Mouse (Mus musculus): Measurements from ENCODE around the gene Rbp1. TPM values are rescaled to one million over a fixed set of nuclear protein-coding genes. Genes with fewer than 3 reads are reported as not detected.

Gene Rbp1
- 0.84 and 5.2 TPM in 2 replicates for total RNA-seq (2015; ENCODE audit: low replicate concordance)
- 0.70 TPM in 1 of 2 replicates, not detected in the other for total RNA-seq (2017; ENCODE audit: low replicate concordance)

GRCm38 (mm10) chr9:98422656-98423055 lies at the start of gene Rbp1:
Gene Rbp1 (plus strand): TSS chr9:98422961.
- no peak for ATAC-seq (replicated peaks; ENCODE audit: low FRiP score, poor library complexity, severe bottlenecking)

DNA sequence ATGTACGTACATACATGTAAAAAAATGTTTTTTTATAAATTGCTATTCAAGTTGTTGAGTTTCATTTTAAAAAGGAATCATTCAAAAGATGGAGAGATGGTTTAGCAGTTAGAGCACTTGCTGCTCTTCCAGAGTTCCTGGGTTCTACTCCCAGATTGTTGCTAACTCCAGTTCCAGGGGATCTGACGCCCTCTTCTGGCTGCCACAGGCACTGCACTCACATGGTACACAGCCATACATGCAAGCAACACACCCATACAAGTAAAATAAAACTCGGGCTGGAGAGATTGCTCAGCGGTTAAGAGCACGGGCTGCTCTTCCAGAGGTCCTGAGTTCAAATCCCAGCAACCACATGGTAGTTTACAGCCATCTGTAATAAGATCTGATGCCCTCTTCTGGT lies 49.4 kb upstream of the Rbp1 start:
- ATAC-seq (replicated peaks; ENCODE audit: low FRiP score, poor library complexity, severe bottlenecking) = no peak

- no peak for ATAC-seq (replicated peaks; ENCODE audit: low FRiP score, poor library complexity, severe bottlenecking)
These were observed 47.9 kb upstream of the Rbp1 start for GRCm38 (mm10) chr9:98374897-98375296.

GRCm38 (mm10) chr9:98375329-98376170 lies 47.2 kb upstream of the Rbp1 start:
- ATAC-seq (replicated peaks; ENCODE audit: low FRiP score, poor library complexity, severe bottlenecking) = no peak

GRCm38 (mm10) chr9:98379736-98380135 lies 43.0 kb upstream of the Rbp1 start:
- no peak for ATAC-seq (replicated peaks; ENCODE audit: low FRiP score, poor library complexity, severe bottlenecking)

GRCm38 (mm10) chr9:98380593-98380992 lies 42.2 kb upstream of the Rbp1 start:
- peak; percentile 28; the same call in 1 of the 2 replicates for ATAC-seq (replicated peaks; ENCODE audit: low FRiP score, poor library complexity, severe bottlenecking)

- ATAC-seq (replicated peaks; ENCODE audit: low FRiP score, poor library complexity, severe bottlenecking) = no peak
These were observed 34.8 kb upstream of the Rbp1 start for GRCm38 (mm10) chr9:98387741-98388632.

GRCm38 (mm10) chr9:98388633-98388965 lies 34.2 kb upstream of the Rbp1 start:
- ATAC-seq (replicated peaks; ENCODE audit: low FRiP score, poor library complexity, severe bottlenecking) = no peak

- ATAC-seq (replicated peaks; ENCODE audit: low FRiP score, poor library complexity, severe bottlenecking) = no peak
These were observed 29.3 kb upstream of the Rbp1 start for GRCm38 (mm10) chr9:98393496-98393895.

DNA sequence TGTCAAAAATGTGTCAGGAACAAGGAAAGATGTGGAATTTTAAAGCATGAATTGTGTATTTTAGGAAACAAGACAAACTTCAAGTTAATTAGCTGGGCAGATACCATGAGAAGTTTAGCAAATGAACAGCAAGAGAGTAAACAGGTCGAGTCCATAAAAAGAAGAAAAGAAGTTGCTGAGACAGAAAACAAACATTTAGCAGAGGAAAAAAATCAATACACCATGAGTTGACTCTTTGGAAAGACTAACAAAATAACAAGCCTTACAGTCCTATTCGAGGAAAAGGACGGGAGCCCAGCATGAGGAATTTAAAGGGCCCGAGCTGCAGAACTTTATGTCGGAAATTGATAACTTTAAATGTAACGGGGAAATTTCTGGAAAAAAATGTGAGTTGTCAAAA lies 25.6 kb upstream of the Rbp1 start:
- no peak for ATAC-seq (replicated peaks; ENCODE audit: low FRiP score, poor library complexity, severe bottlenecking)

DNA sequence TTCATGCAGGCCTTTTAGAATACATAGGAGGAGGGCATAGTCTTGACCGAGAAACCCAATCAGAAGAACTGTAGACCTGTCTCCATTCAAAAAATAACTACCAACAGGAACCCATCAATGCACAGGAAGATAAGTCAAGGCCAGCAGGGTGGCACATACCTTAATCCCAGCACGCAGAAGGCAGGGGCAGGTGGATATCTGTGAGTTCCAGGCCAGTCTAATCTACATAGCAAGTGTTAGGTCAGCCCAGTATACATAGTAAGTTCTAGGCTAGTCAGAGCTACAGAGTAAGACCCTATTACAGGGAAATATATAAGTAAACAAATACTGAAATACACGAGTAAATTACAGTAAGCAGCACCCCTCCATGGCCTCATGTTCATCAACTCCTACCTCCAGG lies 24.9 kb upstream of the Rbp1 start:
- no peak for ATAC-seq (replicated peaks; ENCODE audit: low FRiP score, poor library complexity, severe bottlenecking)

- no peak for ATAC-seq (replicated peaks; ENCODE audit: low FRiP score, poor library complexity, severe bottlenecking)
These were observed 22.4 kb upstream of the Rbp1 start for GRCm38 (mm10) chr9:98400185-98400894.

- ATAC-seq (replicated peaks; ENCODE audit: low FRiP score, poor library complexity, severe bottlenecking) = no peak
These were observed 21.1 kb upstream of the Rbp1 start for GRCm38 (mm10) chr9:98401611-98402010.

DNA sequence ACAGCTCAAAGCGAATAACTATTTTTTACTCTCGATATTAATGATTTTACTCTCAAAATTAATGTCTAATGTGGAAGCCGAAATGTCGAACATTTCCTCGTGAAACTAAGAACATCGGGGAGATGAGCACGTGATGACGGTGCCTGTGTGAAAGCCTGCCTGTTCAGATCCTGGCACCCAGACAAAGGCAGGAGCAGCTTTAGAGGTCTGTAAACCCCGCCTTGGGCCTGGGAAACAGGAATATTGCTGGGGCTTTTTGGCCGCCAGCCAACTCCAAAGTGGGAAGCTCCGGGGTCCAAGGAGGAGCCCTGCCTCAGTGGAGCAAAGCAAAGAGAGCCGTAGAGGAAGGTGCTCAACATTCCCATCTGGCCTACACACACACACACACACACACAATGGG lies 15.0 kb upstream of the Rbp1 start:
- ATAC-seq (replicated peaks; ENCODE audit: low FRiP score, poor library complexity, severe bottlenecking) = no peak

DNA sequence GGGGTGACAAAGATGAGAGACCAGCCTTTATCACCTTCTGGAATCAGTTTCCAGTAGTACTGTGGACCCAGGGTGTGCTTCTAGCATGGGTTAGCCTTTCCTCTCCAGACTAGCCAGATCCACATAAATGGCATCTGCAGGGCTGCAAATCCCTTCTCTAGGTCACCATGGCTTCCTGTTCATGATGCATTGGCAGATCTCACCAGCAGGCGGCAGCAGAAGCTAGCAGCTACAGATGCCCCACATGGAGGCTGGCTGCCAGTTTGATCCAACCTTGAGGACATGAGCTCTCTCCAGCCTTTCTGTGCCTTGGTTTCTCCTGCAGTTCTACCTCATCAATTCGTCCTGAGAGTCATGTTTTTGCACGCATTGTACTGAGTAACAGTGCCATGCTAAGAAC lies 13.6 kb upstream of the Rbp1 start:
- ATAC-seq (replicated peaks; ENCODE audit: low FRiP score, poor library complexity, severe bottlenecking) = peak; percentile 75

- no peak for ATAC-seq (replicated peaks; ENCODE audit: low FRiP score, poor library complexity, severe bottlenecking)
These were observed 7.3 kb upstream of the Rbp1 start for GRCm38 (mm10) chr9:98415427-98415826.

GRCm38 (mm10) chr9:98417919-98418318 lies 4.8 kb upstream of the Rbp1 start:
- ATAC-seq (replicated peaks; ENCODE audit: low FRiP score, poor library complexity, severe bottlenecking) = no peak

DNA sequence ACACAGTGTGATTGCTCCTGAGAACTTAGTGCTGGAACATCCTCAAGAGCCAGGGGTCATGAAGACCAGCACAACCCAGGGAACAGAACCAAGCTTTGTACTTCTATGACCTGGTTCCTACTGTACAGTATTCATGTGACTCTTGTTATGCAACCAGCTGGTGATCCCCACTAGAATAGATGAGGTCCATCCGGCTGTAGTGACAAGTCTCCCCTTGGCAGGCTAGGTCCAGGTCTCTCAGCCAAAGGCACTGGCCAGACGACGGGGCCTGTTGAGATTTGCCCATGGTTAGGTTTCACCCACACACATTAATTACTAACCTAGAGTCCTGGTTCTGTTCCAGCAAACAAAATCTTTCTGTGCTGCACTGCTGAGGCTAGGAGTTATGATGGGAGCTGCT lies 4.4 kb upstream of the Rbp1 start:
- ATAC-seq (replicated peaks; ENCODE audit: low FRiP score, poor library complexity, severe bottlenecking) = no peak

DNA sequence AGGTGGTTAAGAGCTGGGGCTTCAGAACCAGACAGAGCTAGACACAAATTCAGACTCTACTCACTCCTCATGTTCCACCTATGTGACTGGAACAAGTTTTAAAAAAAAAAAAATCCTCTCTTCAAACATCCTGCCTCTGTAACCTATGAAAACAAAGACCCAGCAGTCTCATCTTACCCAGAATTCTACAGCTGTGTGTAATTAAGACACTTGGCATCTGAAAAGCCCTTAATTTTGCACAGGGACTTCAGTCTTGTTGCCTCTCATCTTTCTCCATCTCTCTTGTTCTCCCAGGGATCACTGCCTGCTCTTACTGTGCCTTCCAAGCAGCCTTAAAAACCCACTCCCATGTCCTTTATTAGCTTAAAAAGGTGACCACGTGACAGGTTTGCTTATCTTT lies 2.1 kb upstream of the Rbp1 start:
- no peak for ATAC-seq (replicated peaks; ENCODE audit: low FRiP score, poor library complexity, severe bottlenecking)

DNA sequence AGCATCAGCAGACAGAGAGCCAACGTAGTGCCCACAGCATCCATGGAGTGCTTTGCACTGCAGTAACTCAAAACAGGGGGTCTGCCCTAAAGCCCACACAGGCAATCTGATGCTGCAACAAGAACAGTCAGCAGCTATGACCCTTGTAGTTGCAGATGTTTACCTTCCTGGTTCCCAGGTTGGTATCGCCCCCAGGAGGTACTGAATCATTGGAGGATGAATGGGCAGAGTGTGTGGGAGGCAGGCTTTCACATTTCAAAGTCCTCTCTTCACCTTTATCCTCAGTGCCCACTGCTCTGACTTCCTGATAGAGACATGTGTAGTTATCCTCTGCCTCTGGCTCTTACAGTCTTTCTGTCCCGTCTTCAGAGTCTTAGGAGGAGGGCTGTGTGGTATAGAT lies 858 bp upstream of the Rbp1 start:
- no peak for ATAC-seq (replicated peaks; ENCODE audit: low FRiP score, poor library complexity, severe bottlenecking)

All from erythroblast, adult 5-6 weeks (primary cell).